Mouse (Mus musculus): ENCODE data around the gene Olfr309. TPM values are rescaled to one million over a fixed set of nuclear protein-coding genes. Genes with fewer than 3 reads are reported as not detected.
"Not testable (repeated sequence)": the region's sequence is repeated elsewhere in the genome, so short reads cannot be mapped to it uniquely, and the experiment has no call there.

Gene Olfr309
- total RNA-seq (2021) = not detected
- long read RNA-seq, experiment 1 = 0 reads
- long read RNA-seq, experiment 2 = 0 reads

DNA sequence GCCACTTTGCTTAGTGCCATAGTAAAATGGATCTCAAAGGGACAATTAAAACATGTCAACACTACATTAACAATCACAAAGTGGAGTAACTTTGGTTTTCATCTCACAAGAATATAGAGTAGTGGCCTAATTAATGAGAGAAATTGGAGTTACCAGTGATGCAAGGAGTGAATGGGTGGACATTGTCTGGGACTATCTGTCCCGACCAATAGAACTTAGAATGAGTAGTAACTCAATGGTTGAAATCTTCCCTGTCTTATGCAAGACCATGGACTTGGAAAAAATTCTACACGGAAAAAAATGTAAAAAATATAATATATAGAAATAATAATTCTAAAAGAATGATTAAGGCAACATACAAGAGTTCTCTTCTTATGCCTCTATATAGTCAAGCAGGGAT is at the start of gene Olfr309:
TSS of gene Olfr309 (minus strand) at position 101 of the 400 bp plus-strand sequence.
- DNase-seq (ENCODE audit: low spot score in 2 of 2) = no peak

DNA sequence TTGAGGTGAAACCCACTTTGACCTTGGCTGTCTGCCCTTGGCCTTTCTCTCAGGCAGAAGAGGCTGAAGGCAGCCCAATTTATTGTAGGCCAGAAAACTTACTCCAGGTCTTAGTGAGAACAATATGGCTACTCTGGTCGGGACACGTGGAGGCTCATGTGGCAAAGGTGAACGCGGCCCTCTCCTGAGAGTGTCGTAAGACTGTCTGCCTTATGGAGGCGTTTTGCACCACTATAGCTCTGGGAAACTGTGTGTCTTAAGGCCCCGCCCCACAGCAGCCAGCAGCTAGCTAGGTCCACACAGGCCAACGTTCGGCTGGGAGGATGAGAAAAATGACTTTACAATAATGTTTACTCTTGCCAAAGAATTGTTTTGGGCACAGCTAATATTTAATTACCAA is 32.8 kb upstream of the Olfr309 start:
- DNase-seq (ENCODE audit: low spot score in 2 of 2) = not testable (repeated sequence)

DNA sequence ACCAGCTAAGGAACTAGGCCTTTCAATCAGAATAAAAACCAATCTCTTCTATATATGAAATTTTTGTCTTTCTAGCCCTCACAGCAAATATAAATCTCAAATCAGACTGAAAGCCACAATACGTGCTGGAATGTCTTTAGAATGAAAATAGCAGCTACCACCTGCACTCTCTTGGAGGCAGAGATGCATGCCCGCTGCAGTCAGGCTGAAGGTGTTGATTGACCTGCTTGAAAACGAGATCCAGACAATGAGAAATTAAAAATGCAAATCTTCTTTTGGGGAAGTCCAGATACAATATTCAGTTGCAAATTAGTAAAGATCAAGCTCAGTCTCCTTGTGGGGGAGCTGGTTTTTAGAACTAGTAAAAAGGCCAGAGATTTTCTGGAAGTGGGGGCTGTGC is 30.7 kb upstream of the Olfr309 start:
- DNase-seq (ENCODE audit: low spot score in 2 of 2) = no peak

DNA sequence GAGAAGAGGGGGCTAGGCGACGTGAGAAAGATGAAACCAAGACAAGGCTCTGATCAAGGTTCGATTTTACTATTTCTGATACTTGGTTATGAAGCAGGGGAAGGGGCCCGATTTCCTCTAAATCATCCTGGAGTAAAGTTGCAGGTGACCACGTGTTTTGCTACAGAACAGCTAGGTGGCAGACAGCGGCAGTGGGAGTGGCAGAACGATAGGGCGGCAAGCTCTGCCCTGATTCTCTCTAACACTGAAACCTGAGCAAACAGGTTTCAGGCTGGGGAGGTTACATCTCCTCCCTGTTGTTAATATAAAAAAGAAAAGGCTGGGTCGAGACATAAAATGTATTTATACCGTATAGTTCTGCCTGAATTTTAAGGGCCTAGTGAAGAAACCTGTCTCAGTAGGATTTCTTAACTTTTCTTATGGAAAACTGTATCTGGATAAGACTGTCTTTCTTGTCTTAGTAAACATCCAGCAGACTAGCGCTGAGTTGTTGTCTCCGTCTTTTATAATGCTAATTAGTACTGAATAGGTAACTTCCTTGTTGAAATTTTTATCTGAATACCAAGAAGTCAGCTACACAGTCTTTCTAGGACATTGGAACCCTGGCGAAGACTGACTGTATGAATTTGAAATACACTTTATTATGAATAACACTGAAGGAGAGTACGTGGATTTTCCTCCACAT is 29.5 kb upstream of the Olfr309 start:
- no peak for DNase-seq (ENCODE audit: low spot score in 2 of 2)

DNA sequence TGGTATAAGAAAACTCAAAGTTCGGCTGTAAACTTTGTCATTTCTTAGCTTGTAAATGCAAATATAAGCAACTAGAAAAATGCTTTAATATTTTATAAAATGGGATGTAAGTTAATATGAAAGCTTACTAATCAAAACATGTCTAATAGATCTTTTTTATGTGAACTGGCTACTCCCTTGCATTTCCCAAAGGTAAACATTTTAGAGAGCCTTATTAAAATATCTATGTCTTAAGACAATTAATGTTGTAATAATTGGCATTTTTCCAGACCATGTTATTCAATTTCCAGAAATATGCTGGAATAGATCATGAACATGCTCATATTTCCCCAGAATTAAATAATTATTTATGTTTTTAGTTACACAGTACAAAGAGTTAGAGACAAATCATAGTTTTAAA is 24.0 kb upstream of the Olfr309 start, which contains the start of gene Olfr307:
TSS of gene Olfr307 (minus strand) at position 101 of the 400 bp plus-strand sequence.
- no peak for DNase-seq (ENCODE audit: low spot score in 2 of 2)

DNA sequence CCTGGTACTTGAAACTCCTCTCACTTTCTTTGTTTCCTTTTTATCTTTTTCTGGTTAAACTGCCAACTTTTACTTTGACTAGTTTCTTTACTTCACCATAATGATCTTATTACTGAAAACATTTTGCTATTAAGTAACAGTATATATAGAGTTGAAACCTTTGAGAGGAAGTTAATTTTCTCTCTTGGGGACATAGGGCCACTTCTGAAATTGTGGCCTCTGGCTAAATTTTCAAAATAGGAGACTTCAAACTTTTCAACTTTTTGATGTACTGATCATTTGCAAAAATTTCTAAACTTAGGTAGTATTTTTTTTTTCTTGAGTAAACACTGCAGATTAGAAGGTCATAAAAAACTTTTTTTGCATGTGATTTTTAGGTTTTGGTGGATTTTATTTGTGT is 12.0 kb upstream of the Olfr309 start, which contains the start of gene Olfr308:
TSS of gene Olfr308 (minus strand) at position 101 of the 400 bp plus-strand sequence.
- no peak for DNase-seq (ENCODE audit: low spot score in 2 of 2)

DNA sequence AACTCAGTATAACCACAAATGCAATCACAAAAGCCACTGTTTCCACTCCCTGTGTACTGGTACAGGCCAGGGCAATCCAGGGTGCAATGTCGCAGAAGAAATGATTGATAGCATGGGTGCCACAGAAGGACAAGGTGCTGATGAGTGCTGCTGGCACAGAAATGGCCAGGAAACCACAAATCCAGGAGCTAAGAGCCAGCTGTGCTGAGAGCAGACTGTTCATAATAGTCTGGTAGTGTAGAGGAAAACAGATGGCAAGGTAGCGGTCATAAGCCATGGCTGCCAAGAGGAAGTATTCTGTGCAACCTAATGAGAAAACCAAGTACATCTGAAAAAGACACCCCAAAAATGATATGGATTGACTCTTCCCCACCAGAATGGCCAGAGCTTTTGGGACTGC is 7.8 kb upstream of the Olfr309 start:
- DNase-seq (ENCODE audit: low spot score in 2 of 2) = no peak

DNA sequence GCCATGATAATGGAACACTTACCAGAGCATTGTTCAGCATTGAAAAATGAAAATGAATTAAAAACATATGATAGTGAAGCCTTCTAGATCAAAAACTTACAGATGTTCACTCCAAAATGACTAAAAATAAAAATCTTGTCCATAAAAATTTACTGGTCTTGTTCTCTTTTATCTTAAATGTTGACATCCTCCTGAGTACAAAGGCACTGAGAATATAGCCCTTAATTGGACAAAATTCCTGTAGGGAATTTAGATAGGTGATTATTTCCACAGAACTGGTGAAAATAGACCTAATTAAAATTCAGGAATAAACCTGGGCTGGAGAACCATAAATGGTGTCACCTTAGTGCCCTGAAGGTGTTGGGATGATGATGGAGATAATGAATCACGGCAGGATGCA is 36.4 kb downstream of the Olfr309 start, which contains the start of gene Olfr310:
TSS of gene Olfr310 (minus strand) at position 101 of the 400 bp plus-strand sequence.
- no peak for DNase-seq (ENCODE audit: low spot score in 2 of 2)

Small RNA genes lying within 50 kb of the gene (microRNA-seq; reads per million reads assigned to microRNA genes)
- 0 reads per million in 2 experiments for gene Gm23192 (ENCODE audit: borderline number of aligned reads in 2 of 2)

Other genes with a start within 250 kb of the Olfr309 start
- gene Vmn2r75, start 141.9 kb downstream of the Olfr309 start, total RNA-seq (2021) = not detected
- not detected for gene Vmn2r76, start 67.4 kb downstream of the Olfr309 start, total RNA-seq (2021)
- not detected for gene Olfr310, start 36.5 kb downstream of the Olfr309 start, total RNA-seq (2021)
- not detected for gene Olfr308, start 11.9 kb upstream of the Olfr309 start, total RNA-seq (2021)
- gene Olfr307, start 23.9 kb upstream of the Olfr309 start, total RNA-seq (2021) = not detected
- not detected for gene Olfr305, start 53.2 kb upstream of the Olfr309 start, total RNA-seq (2021)
- gene Olfr304, start 73.0 kb upstream of the Olfr309 start, total RNA-seq (2021) = not detected
- not detected for gene Olfr303, start 84.1 kb upstream of the Olfr309 start, total RNA-seq (2021)
- not detected for gene Olfr301, start 90.1 kb upstream of the Olfr309 start, total RNA-seq (2021)
- not detected for gene Olfr299, start 146.2 kb upstream of the Olfr309 start, total RNA-seq (2021)
- not detected for gene Olfr298, start 178.8 kb upstream of the Olfr309 start, total RNA-seq (2021)
- not detected for gene Olfr297, start 206.3 kb upstream of the Olfr309 start, total RNA-seq (2021)

Measured in adrenal gland, adult 18-20 months (tissue).